Mouse (Mus musculus): Measurements from ENCODE around the gene Golm1.

- TF ChIP-seq EP300 (IDR thresholded peaks at IDR 0.05; ENCODE audit: insufficient read depth, low read depth, low read length) (no peak), POLR2A (IDR thresholded peaks at IDR 0.05; ENCODE audit: insufficient read depth, low read depth, low read length) (no peak)
These were observed 27.9 kb upstream of the Golm1 start for GRCm38 (mm10) chr13:59703514-59703913.
